Mouse (Mus musculus) CD4-positive helper T cell, adult 2 months (primary cell): ENCODE measurements at regions not wholly inside any gene's neighbourhood (a gene's known extent, or its start where the extent isn't known, plus 50 kb on each side); places are given as distances from the start of the nearest gene placed in this dataset.

Source experiments
- DNase-seq: peaks from one replicate; pipeline ENCODE4 v3.0.0-alpha.2; 2012; ENCODE audit warnings: low read depth, missing footprints, low spot score

GRCm38 (mm10) chr2:167759603-167760390, 70.2 kb upstream of the Tmem189 start:
- DNase-seq, result peak; percentile 56

DNA sequence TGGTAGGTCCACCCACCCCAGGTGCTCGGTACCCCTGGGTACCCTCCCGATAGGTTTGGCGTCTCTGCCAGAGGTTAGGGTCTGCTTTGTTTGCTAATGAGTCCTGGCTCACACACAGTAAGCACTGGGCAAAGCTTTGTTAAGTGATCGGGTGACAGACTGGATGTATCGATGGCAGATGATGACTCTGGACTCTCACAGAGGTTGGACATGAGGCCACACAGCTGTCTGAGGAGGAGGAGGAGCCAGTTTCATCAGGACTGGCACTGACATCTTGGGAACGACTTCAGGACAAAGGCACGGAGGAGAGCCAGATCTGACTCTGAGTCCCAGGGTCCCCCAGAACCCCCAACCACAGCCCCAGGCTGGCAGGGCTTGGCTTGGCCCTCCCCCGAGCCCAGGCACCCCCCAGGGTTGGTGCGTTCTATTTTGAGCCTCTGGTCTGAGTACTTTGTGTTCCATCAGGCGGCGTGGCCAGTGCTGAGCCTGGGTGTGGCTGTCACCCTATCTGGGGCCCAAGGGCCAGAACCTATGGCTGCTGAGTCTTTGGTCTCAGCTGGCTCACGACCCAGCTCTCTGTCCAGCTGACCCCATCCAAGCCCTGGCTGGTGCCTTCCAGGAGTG, 67.6 kb upstream of the Tmem189 start:
- no peak for DNase-seq

GRCm38 (mm10) chr2:167756721-167757120, 67.1 kb upstream of the Tmem189 start:
- DNase-seq, result no peak

GRCm38 (mm10) chr2:167754929-167755551, 65.4 kb upstream of the Tmem189 start:
- DNase-seq, result no peak

DNA sequence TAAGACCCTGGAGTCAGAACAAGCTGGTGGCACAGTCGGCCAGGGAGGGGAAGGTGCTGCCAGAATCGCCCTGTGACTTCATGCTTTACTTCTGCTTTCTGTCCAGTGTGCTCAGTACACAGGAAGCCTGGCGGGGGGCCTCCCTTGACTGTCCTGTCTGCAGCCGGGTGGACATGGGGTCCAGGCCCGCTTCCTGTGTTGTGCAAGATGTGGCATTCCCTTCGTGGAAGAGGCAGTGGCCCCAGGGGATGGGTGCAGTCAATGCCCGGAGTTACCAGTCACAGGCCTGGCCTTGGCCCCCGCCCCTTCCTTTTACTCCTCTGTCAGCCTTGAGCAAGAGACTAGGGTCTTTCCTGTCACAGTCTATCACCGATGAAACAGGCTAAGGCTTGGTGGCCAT, 64.3 kb upstream of the Tmem189 start:
- no peak for DNase-seq

DNA sequence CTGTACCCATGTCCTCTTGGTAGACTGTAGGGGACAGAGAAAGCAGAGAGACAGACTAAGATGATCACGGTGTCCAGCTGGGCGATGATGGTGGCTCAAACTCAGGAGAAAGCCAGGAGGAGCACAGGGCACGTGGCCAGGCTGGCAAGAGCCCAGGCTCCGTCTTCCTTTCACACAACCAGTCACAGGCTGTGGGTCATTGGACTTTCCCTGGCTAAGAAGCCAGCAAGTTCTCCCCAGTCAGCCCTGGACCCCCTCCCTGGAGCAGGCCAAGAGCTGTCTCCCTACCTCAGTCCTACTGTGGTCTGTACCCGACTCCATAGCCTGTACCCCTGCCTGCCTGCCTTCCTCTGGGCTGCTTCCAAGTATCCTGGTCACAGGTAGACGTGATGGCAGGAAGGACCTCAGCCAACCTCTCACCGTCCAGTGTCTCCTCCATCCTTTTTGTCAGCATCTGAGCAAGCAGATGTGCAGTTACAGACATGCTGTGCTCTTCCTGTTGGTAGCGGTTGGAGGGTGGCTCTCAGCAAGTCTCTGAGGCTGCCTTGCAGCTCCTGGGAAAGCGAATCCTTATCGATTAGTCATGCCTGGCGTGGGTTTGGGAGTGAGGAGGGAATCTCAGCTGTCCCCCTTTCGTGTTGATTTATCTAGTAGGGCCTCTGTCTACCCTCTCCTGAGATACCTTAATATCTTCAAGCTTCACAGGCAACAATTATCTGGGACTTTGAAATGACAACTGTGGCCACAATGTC, 63.4 kb upstream of the Tmem189 start:
- no peak for DNase-seq

DNA sequence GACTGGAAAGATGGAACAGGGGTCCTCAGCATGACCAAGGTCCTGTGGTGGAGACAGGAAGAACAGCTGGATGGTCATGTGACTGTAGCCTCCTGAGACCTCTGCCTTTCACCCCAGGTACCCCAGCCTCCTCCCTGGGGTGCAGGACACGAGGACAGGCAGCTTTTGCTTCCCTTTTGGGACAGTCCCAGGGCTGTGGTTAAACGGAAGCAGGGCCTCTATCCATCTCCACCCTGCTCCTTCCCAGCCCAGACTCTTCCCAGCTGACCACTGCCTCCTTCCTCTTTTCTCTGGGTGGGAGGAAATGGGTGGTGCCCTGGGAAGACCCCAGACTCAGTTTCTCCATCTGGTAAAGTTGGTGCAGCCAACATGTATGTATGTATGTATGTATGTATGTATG, 62.0 kb upstream of the Tmem189 start:
- DNase-seq, result no peak

DNA sequence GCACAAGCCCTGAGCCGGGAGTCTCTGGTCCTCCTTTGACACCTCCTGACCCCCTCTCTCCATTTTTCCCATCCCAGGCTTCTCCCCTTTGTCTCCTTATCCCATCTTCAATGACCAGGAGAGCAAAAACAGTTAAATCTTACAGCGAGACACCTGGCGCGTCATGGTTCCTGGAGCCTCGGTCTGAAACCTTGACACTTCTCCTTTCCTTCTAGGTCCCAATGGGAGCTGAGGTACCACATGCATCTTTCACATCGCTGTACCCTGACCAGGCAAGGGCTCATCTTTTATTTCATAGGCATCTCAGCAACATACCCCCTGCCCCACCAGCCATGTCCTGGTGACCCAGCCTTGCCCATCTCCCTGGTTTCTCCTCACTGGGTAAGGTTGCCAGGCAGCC, 58.7 kb upstream of the Tmem189 start:
- no peak for DNase-seq

- DNase-seq, result no peak
Observed at GRCm38 (mm10) chr2:167747164-167747843, 57.7 kb upstream of the Tmem189 start.

- no peak for DNase-seq
Observed at GRCm38 (mm10) chr2:167746344-167746743, 56.7 kb upstream of the Tmem189 start.

- DNase-seq, result no peak
Observed at GRCm38 (mm10) chr2:167745409-167745808, 55.8 kb upstream of the Tmem189 start.

- no peak for DNase-seq
Observed at GRCm38 (mm10) chr2:167744080-167744479, 54.5 kb upstream of the Tmem189 start.

- peak; percentile 41 for DNase-seq
Observed at GRCm38 (mm10) chr2:167742479-167742878, 52.9 kb upstream of the Tmem189 start.

GRCm38 (mm10) chr2:167740516-167741189, 51.0 kb upstream of the Tmem189 start:
- no peak for DNase-seq
